Mouse (Mus musculus): Measurements from ENCODE around the gene Hoxa6.

DNA sequence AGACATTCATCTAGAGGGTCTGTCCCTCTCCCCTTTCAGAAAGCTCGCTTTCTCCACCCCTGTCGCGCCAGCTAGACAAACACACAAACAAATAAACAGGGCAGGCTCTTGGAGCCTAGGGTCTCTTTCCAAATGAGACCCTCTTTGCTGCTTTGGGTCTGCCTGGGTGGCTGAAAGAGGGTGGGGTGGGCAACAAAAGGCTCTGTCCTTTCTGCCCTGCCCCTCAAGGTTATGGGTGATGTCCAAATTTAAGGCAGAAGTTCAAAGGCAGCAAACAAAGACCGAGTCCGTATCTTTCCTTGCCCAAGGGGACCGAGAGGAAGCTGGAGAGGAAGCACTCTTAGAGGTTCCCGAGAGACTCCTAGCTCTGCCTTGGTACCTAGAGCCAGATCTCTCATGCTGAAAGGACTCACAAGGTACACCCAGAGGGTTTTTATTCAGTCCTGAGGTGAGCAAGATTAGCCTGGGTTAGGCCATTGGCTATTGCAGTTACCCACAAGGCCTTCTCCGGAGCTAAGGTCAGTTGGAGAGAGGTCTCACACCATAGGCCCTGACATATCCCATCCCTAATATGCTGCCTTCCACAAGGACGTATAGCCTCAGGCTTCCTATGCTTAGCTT is 32.6 kb upstream of the Hoxa6 start:
- TF ChIP-seq POLR2A (IDR thresholded peaks at IDR 0.05; ENCODE audit: borderline replicate concordance, low read depth, low read length): no peak
- no peak for TF ChIP-seq CTCF (IDR thresholded peaks at IDR 0.05; ENCODE audit: low read depth, low read length)

Measured in bone marrow macrophage, adult 2 months (primary cell).